Mouse (Mus musculus): Measurements from ENCODE around the gene Tprkb. TPM values are rescaled to one million over a fixed set of nuclear protein-coding genes. Genes with fewer than 3 reads are reported as not detected.
A peak's percentile ranks its signal among the peaks of the same experiment; 100 is the strongest.
"Not testable (repeated sequence)": the region's sequence is repeated elsewhere in the genome, so short reads cannot be mapped to it uniquely, and the experiment has no call there.

The Tprkb gene
- polyA plus RNA-seq, 1 experiment from 2014 or later, result 37.1 TPM

DNA sequence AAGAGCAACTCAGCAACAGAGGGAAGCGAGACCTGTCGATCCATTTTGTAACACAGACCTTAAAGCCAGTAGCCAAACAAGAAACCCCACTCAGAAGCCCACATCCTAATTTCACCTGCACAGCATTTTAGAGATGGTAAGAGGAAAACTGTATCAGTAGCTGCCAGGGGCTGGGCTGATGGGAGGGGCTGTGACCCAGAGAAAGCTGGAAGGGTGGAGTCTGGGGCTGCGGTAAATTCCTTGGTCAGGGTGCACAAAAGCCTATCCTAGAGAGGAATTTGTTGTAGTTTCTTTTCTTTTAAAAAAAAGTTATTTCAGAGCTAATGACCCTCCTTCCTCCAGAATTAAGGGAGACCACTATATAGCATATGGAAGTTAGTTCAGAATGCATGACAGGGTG lies 30.8 kb downstream of the Tprkb start:
- ATAC-seq (replicated peaks; ENCODE audit: low FRiP score) (0 out of 2 replicates have a peak, but pooled peaks have one; percentile 67), DNase-seq (ENCODE audit: low spot score) (peak; percentile 29)
- 90% methylated on average over 3 of the region's 3 CpGs for WGBS
- no peaks in the 10 kb centered on the region for H3K27me3 ChIP-seq (replicated peaks; ENCODE audit: control insufficient read depth, insufficient read depth, low read length)
- H3K4me3 ChIP-seq (ENCODE audit: low read depth, low read length), result no peak overlapping the region
- no peak overlapping the region for H3K4me2 ChIP-seq
- no peak overlapping the region for H3K27ac ChIP-seq (ENCODE audit: low read depth, low read length)
- H3K4me1 ChIP-seq (replicated peaks; ENCODE audit: control insufficient read depth, insufficient read depth, low read length), result peaks cover 3% of the 10 kb centered on the region
- no peak overlapping the region for H3K9ac ChIP-seq (ENCODE audit: low read depth, low read length)
- H3K9me3 ChIP-seq (ENCODE audit: control insufficient read depth, low read length), result no peaks in the 10 kb centered on the region
- H3K36me3 ChIP-seq (ENCODE audit: control insufficient read depth, insufficient read depth, low read length), result peaks cover 32% of the 10 kb centered on the region

DNA sequence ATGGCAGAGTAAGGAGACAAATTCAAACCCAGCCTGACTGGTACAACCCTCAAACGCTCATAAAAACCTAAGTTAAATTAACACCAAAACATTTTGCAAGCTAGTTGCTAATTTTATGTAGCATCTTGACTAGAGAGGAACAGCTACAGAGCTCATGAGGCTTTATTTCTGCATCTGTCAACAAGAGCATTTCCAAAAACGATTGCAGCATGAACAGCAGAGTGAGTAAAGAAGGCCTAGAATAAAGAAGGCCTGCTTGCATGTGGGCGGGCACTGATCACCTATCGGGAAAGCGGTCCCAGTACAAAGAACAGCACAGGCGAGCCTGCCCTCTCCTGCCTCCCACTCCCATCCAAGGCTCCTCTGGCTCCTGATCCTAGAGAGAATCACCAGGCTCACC lies 36.9 kb downstream of the Tprkb start:
- Histone ChIP-seq H3K4me3 (ENCODE audit: low read depth, low read length) (no peak overlapping the region), H3K9me3 (ENCODE audit: control insufficient read depth, low read length) (no peaks in the 10 kb centered on the region), H3K9ac (ENCODE audit: low read depth, low read length) (no peak overlapping the region), H3K27me3 (replicated peaks; ENCODE audit: control insufficient read depth, insufficient read depth, low read length) (no peaks in the 10 kb centered on the region), H3K4me1 (replicated peaks; ENCODE audit: control insufficient read depth, insufficient read depth, low read length) (no peaks in the 10 kb centered on the region), H3K4me2 (no peak overlapping the region), H3K36me3 (ENCODE audit: control insufficient read depth, insufficient read depth, low read length) (peaks cover 58% of the 10 kb centered on the region), H3K27ac (ENCODE audit: low read depth, low read length) (no peak overlapping the region)
- DNase-seq (ENCODE audit: low spot score) (peak; percentile 6), ATAC-seq (replicated peaks; ENCODE audit: low FRiP score) (no peak)
- 86% methylated on average over 6 of the region's 6 CpGs for WGBS

DNA sequence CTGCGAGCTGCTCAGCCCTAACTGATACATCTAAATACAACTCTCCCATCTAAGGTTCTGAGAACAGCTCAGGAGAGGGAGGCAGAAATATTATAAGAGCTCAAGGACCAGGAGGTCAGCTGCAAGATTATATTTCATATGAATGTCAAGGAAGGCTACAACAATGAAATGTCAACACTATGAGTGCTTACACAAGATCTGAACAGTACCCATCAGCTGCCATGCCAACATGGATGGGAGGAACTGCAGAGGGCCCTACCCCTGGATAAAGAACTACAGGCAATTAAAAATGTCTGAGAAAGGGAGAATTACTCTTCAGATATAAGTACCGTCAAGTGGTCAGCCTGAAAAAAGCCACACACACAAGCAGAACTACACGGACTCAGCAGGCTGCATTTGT lies 45.9 kb downstream of the Tprkb start:
- H3K27ac ChIP-seq (ENCODE audit: low read depth, low read length), result no peak overlapping the region
- 89% methylated on average over 3 of the region's 3 CpGs for WGBS
- no peaks in the 10 kb centered on the region for H3K27me3 ChIP-seq (replicated peaks; ENCODE audit: control insufficient read depth, insufficient read depth, low read length)
- H3K9ac ChIP-seq (ENCODE audit: low read depth, low read length), result no peak overlapping the region
- DNase-seq (ENCODE audit: low spot score) (no peak), ATAC-seq (replicated peaks; ENCODE audit: low FRiP score) (no peak)
- H3K4me2 ChIP-seq, result no peak overlapping the region
- peaks cover 30% of the 10 kb centered on the region for H3K36me3 ChIP-seq (ENCODE audit: control insufficient read depth, insufficient read depth, low read length)
- peaks cover 5% of the 10 kb centered on the region for H3K4me1 ChIP-seq (replicated peaks; ENCODE audit: control insufficient read depth, insufficient read depth, low read length)
- H3K9me3 ChIP-seq (ENCODE audit: control insufficient read depth, low read length), result no peaks in the 10 kb centered on the region
- no peak overlapping the region for H3K4me3 ChIP-seq (ENCODE audit: low read depth, low read length)

DNA sequence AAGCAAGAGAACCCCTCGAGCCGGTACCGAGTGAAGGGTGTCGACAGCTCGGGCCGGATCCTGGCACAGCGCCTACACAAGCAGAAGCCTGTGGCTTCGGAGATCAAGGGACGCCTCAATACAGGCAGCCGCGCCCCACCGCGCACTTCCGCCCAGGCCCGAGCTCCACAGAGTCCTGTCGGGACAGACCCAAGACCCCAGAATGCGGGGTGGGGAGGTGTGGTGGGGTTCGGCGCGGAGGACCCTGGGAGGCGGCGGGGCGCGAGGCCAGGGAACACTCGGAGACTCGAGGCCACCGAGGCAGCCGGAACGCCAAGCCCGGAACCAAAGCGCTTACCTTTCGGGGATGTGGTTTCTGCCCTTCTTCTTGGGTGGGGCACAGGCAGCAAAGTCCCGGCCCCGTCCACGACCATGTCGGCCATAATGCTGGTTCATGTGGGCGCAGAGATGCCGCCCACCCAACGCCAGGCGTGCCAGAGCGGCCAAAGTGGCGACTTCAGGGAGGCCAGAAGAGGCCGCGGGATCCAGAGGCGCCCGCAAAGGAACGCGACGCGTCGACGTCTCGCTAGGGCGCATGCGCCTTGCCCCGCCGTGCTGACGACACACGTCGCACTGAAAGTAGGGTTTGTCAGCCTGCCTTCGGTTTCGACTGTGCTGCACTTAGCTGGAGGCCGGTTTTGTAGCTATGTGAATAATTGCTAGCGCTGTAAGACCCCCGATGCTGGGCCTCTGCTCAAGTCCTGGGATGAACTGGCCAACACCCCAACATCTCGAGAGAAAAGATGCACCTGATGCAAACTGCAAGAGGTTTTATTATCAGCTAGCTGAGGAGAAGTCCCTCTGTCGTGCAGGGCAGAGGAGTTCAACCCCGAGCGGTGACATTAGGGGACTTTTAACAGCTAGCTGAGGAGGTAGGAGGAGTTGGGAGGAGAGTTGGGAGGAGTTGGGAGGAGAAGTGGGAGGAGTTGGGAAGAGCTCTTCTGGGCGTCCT lies 49.7 kb downstream of the Tprkb start, which contains the start of gene Dusp11:
TSS of gene Dusp11 (minus strand) at position 567 of the 991 bp plus-strand sequence.
- Histone ChIP-seq H3K27ac (ENCODE audit: low read depth, low read length) (peak within 1 kb of the TSS; percentile 98), H3K9ac (ENCODE audit: low read depth, low read length) (peak within 1 kb of the TSS; percentile 93), H3K27me3 (replicated peaks; ENCODE audit: control insufficient read depth, insufficient read depth, low read length) (no peaks in the 10 kb centered on the region), H3K9me3 (ENCODE audit: control insufficient read depth, low read length) (no peaks in the 10 kb centered on the region), H3K4me2 (peak within 1 kb of the TSS; percentile 81), H3K36me3 (ENCODE audit: control insufficient read depth, insufficient read depth, low read length) (peaks cover 11% of the 10 kb centered on the region), H3K4me1 (replicated peaks; ENCODE audit: control insufficient read depth, insufficient read depth, low read length) (peaks cover 5% of the 10 kb centered on the region), H3K4me3 (ENCODE audit: low read depth, low read length) (peak within 1 kb of the TSS; percentile 92)
- WGBS, result under 1% methylated on average over 70 of the region's 70 CpGs
- ATAC-seq (replicated peaks; ENCODE audit: low FRiP score) (peak; percentile 94), DNase-seq (ENCODE audit: low spot score) (peak; percentile 88)

DNA sequence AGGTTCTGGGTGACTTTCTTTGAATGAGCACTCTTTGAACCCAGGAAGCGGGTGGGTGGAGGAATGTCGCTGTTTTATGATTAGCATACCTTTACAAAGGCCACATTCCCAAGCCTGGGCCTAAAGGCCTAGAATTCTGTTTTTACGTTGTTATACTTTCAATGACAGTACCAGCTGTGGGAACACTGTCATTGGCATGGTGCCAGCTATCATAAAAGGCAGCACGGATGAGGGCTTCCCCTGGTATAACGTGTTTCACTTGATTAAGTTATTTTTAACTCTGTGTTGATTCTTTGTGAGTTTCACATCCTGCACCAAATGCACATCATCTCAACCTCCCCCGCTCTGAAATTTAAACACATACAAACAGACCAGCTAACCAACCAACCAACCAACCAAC lies 54.4 kb downstream of the Tprkb start:
- ATAC-seq (replicated peaks; ENCODE audit: low FRiP score); DNase-seq (ENCODE audit: low spot score); H3K4me1 ChIP-seq (replicated peaks; ENCODE audit: control insufficient read depth, insufficient read depth, low read length); H3K36me3 ChIP-seq (ENCODE audit: control insufficient read depth, insufficient read depth, low read length); H3K27me3 ChIP-seq (replicated peaks; ENCODE audit: control insufficient read depth, insufficient read depth, low read length); H3K9ac ChIP-seq (ENCODE audit: low read depth, low read length); H3K27ac ChIP-seq (ENCODE audit: low read depth, low read length); H3K4me3 ChIP-seq (ENCODE audit: low read depth, low read length); H3K4me2 ChIP-seq; H3K9me3 ChIP-seq (ENCODE audit: control insufficient read depth, low read length): not testable (repeated sequence)
- 61% methylated on average over 4 of the region's 6 CpGs for WGBS

DNA sequence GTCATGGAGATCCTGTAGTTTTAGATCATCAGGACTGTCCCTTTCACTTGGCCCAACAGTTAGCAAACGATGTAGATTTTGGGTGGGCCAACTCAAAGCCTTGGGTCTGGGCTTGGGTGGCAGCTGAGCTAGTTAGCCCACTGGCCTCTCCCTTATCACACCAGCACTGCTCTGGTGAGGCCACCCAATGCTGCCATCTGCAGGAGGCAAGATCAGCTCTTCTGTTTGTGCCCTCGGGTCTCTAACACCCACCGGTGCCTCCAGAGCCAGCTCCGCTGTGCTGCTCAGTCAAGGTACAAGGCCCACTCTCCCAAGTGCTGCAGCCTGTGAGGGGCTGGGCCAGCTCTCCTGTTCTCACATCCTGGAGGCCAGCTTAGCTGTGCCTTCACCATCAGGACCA lies 55.0 kb downstream of the Tprkb start:
- no peaks in the 10 kb centered on the region for H3K36me3 ChIP-seq (ENCODE audit: control insufficient read depth, insufficient read depth, low read length)
- no peaks in the 10 kb centered on the region for H3K27me3 ChIP-seq (replicated peaks; ENCODE audit: control insufficient read depth, insufficient read depth, low read length)
- H3K4me3 ChIP-seq (ENCODE audit: low read depth, low read length), result no peak overlapping the region
- H3K27ac ChIP-seq (ENCODE audit: low read depth, low read length), result no peak overlapping the region
- DNase-seq (ENCODE audit: low spot score), result no peak
- H3K9ac ChIP-seq (ENCODE audit: low read depth, low read length), result no peak overlapping the region
- H3K4me1 ChIP-seq (replicated peaks; ENCODE audit: control insufficient read depth, insufficient read depth, low read length), result peaks cover 3% of the 10 kb centered on the region; the same call in 1 of the 2 replicates
- H3K4me2 ChIP-seq, result no peak overlapping the region
- no peak for ATAC-seq (replicated peaks; ENCODE audit: low FRiP score)
- H3K9me3 ChIP-seq (ENCODE audit: control insufficient read depth, low read length), result no peaks in the 10 kb centered on the region
- WGBS, result 63% methylated on average over 4 of the region's 4 CpGs

DNA sequence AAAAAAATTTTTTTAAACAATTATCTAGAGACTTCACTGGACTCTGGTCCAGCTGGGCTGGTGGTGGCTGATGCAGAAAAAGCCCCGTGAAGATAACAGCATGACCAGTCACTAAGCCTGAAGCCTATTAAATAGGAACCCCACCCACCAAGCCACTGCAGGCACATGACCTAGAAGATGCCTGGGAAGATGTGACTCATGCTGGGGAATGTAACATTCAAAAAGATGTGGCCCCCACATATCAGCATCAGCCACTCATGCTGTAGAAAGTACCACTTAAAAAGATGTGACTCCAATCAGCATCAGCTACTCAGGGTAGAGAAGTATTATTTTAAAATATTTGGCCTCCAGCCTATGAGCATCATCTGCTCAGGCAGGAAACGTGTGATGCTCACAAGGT lies 58.2 kb downstream of the Tprkb start:
- H3K36me3 ChIP-seq (ENCODE audit: control insufficient read depth, insufficient read depth, low read length), result no peaks in the 10 kb centered on the region
- no peak overlapping the region for H3K9ac ChIP-seq (ENCODE audit: low read depth, low read length)
- no peak overlapping the region for H3K4me2 ChIP-seq
- no peak overlapping the region for H3K4me3 ChIP-seq (ENCODE audit: low read depth, low read length)
- no peak overlapping the region for H3K27ac ChIP-seq (ENCODE audit: low read depth, low read length)
- no peak; the same call in 1 of the 2 replicates for ATAC-seq (replicated peaks; ENCODE audit: low FRiP score)
- WGBS, result 54% methylated on average over 2 of the region's 2 CpGs
- DNase-seq (ENCODE audit: low spot score), result no peak
- H3K27me3 ChIP-seq (replicated peaks; ENCODE audit: control insufficient read depth, insufficient read depth, low read length), result no peaks in the 10 kb centered on the region
- H3K9me3 ChIP-seq (ENCODE audit: control insufficient read depth, low read length), result no peaks in the 10 kb centered on the region
- H3K4me1 ChIP-seq (replicated peaks; ENCODE audit: control insufficient read depth, insufficient read depth, low read length), result peaks cover 3% of the 10 kb centered on the region; the same call in 1 of the 2 replicates

DNA sequence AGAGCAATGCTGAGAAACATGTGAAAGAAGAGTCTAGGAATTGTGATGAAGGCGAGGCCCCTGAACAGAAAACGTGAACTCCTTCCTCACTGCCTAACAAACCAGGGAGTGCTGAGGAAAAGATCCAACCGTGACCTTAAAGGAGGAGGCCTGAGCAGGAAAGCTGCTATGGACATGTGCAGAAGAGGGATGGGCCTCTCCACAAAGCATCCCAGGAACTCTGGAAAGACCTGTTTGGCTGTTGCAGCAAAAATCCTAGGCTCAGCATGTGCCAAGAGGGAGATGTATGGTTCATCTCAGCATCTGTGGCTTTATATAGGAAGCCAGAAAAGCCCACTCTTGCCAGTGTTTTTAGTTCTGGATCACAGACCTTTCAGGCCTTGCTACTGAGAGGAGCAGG lies 61.0 kb downstream of the Tprkb start:
- no peaks in the 10 kb centered on the region for H3K9me3 ChIP-seq (ENCODE audit: control insufficient read depth, low read length)
- no peaks in the 10 kb centered on the region for H3K36me3 ChIP-seq (ENCODE audit: control insufficient read depth, insufficient read depth, low read length)
- WGBS, result 71% methylated on average over 3 of the region's 3 CpGs
- DNase-seq (ENCODE audit: low spot score), result no peak
- H3K27me3 ChIP-seq (replicated peaks; ENCODE audit: control insufficient read depth, insufficient read depth, low read length), result no peaks in the 10 kb centered on the region
- no peak for ATAC-seq (replicated peaks; ENCODE audit: low FRiP score)
- no peak overlapping the region for H3K4me2 ChIP-seq
- no peaks in the 10 kb centered on the region for H3K4me1 ChIP-seq (replicated peaks; ENCODE audit: control insufficient read depth, insufficient read depth, low read length)
- H3K4me3 ChIP-seq (ENCODE audit: low read depth, low read length), result no peak overlapping the region
- H3K9ac ChIP-seq (ENCODE audit: low read depth, low read length), result no peak overlapping the region
- H3K27ac ChIP-seq (ENCODE audit: low read depth, low read length), result no peak overlapping the region

DNA sequence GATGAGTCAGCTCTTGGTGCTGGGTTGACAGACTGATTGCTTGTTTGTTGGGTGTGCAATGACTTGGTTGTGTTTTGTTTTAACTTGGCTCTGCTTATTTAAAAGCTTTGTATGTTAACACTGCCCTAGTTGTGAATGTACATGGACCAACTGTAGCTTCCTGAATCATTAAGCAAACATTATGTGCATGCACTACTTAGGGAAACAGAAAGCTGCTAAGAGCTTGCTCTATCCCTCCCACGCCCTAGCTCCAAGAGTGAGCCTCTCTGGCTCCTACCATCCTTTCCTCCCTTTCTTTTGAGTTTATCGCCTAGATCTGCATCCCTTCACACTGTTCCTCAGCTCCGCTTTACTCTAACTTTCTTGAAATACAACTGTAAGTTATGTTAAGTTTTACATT lies 61.7 kb downstream of the Tprkb start:
- Histone ChIP-seq H3K9ac (ENCODE audit: low read depth, low read length) (no peak overlapping the region), H3K27me3 (replicated peaks; ENCODE audit: control insufficient read depth, insufficient read depth, low read length) (no peaks in the 10 kb centered on the region), H3K4me1 (replicated peaks; ENCODE audit: control insufficient read depth, insufficient read depth, low read length) (no peaks in the 10 kb centered on the region), H3K27ac (ENCODE audit: low read depth, low read length) (no peak overlapping the region), H3K4me2 (no peak overlapping the region), H3K9me3 (ENCODE audit: control insufficient read depth, low read length) (no peaks in the 10 kb centered on the region), H3K4me3 (ENCODE audit: low read depth, low read length) (no peak overlapping the region), H3K36me3 (ENCODE audit: control insufficient read depth, insufficient read depth, low read length) (no peaks in the 10 kb centered on the region)
- 79% methylated on average over 3 of the region's 3 CpGs for WGBS
- no peak for DNase-seq (ENCODE audit: low spot score)
- ATAC-seq (replicated peaks; ENCODE audit: low FRiP score), result no peak

Data from liver, embryonic 11.5 days (tissue).